Comparison of ENCODE assay signal across 7 mouse cellular contexts in the genomic region with DNA sequence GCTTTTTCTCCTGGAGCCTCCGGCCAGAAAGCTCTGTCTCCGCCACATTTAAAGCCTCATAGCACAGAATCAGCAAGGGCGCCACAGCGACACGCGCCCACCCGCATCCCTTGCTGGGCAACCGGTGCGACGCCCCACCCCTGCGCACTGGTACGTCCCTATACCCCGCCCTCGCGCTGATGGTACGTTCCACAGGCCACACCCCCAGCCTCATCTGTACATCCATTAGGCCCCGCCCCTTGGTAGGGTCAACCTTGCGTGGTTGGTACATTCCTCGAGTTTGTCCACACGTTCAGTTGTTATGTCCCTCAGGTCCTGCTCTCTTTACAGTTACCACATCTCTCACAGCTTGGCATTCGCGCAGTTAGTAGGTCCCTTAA. TPM values are rescaled to one million over a fixed set of nuclear protein-coding genes. Genes with fewer than 3 reads are reported as not detected.
A peak's percentile ranks its signal among the peaks of the same experiment; 100 is the strongest.
DNase-seq lines count a peak whose midpoint lies in the region; ATAC-seq and TF ChIP-seq lines count a peak whose summit lies in the region.

A gene (minus strand): TSS at position 148 of the 380 bp plus-strand sequence.
A gene (plus strand): TSS at position 298 of the 380 bp plus-strand sequence.

- no peak for TF ChIP-seq CTCF in intestine, postnatal 0 days (IDR thresholded peaks at IDR 0.05; ENCODE audit: low read depth)

- no peaks in the 10 kb centered on the region for H3K9me3 ChIP-seq in embryonic facial prominence, embryonic 11.5 days (replicated peaks; ENCODE audit: control insufficient read depth, low read length)
- H3K9me3 ChIP-seq in intestine, postnatal 0 days (ENCODE audit: control insufficient read depth) = no peaks in the 10 kb centered on the region

- H3K36me3 ChIP-seq in embryonic facial prominence, embryonic 11.5 days (replicated peaks; ENCODE audit: control insufficient read depth, insufficient read depth, low read depth, low read length) = no peaks in the 10 kb centered on the region; the same call in none of the 2 replicates
- H3K36me3 ChIP-seq in intestine, postnatal 0 days (ENCODE audit: control insufficient read depth, insufficient read depth) = peaks cover 17% of the 10 kb centered on the region

- peak within 1 kb of the TSS; percentile 79 for H3K4me2 ChIP-seq in embryonic facial prominence, embryonic 11.5 days (ENCODE audit: low read depth, low read length)
- H3K4me2 ChIP-seq in intestine, postnatal 0 days (replicated peaks; ENCODE audit: low read depth) = peak within 1 kb of the TSS; percentile 93

- intact Hi-C loops in left cerebral cortex, postnatal 25 days (cut with DNase I) = no loop called here

- peaks cover 3% of the 10 kb centered on the region for H3K4me1 ChIP-seq in embryonic facial prominence, embryonic 11.5 days (ENCODE audit: control insufficient read depth, insufficient read depth, low read length)
- no peaks in the 10 kb centered on the region for H3K4me1 ChIP-seq in intestine, postnatal 0 days (replicated peaks; ENCODE audit: control insufficient read depth, insufficient read depth, low read length)

- H3K4me3 ChIP-seq in embryonic facial prominence, embryonic 11.5 days (ENCODE audit: low read depth, low read length) = peak within 1 kb of the TSS; percentile 75
- H3K4me3 ChIP-seq in intestine, postnatal 0 days (ENCODE audit: low read depth, low read length) = peak within 1 kb of the TSS; percentile 59

- ATAC-seq in embryonic facial prominence, embryonic 11.5 days (replicated peaks; ENCODE audit: insufficient number of reproducible peaks, low FRiP score, low TSS enrichment, low read depth) = peak; percentile 76
- ATAC-seq in granulocyte monocyte progenitor cell, adult 5-6 weeks (replicated peaks; ENCODE audit: poor library complexity, severe bottlenecking) = peak; percentile 77
- ATAC-seq in intestine, postnatal 0 days = peak; percentile 80
- peak; percentile 76 for ATAC-seq in megakaryocyte-erythroid progenitor cell, adult 5-6 weeks (replicated peaks; ENCODE audit: low FRiP score, low TSS enrichment, poor library complexity, severe bottlenecking)

- DNase-seq in adrenal gland, postnatal 25 days = peak; percentile 95
- peak; percentile 96 for DNase-seq in embryonic facial prominence, embryonic 11.5 days (ENCODE audit: low spot score)
- peak; percentile 99 for DNase-seq in left cerebral cortex, postnatal 25 days (ENCODE audit: low spot score in 2 of 2)
- peak; percentile 98 for DNase-seq in right cerebral cortex, postnatal 4 days

- WGBS in embryonic facial prominence, embryonic 11.5 days = under 1% methylated on average over 22 of the region's 22 CpGs
- whole genome bisulfite sequencing in intestine, postnatal 0 days = under 1% methylated on average over 22 of the region's 22 CpGs

- peak within 1 kb of the TSS; percentile 67 for H3K9ac ChIP-seq in embryonic facial prominence, embryonic 11.5 days (replicated peaks; ENCODE audit: low read length)
- peak within 1 kb of the TSS; percentile 72 for H3K9ac ChIP-seq in intestine, postnatal 0 days (ENCODE audit: low read depth, low read length)

- H3K27ac ChIP-seq in embryonic facial prominence, embryonic 11.5 days (replicated peaks; ENCODE audit: low read depth, low read length) = peak within 1 kb of the TSS; percentile 1; the same call in 1 of the 2 replicates
- peak within 1 kb of the TSS; percentile 82 for H3K27ac ChIP-seq in intestine, postnatal 0 days (ENCODE audit: low read depth, low read length)

- no peaks in the 10 kb centered on the region for H3K27me3 ChIP-seq in embryonic facial prominence, embryonic 11.5 days (ENCODE audit: control insufficient read depth, insufficient read depth, low read length)
- H3K27me3 ChIP-seq in intestine, postnatal 0 days (replicated peaks; ENCODE audit: control insufficient read depth, insufficient read depth, low read length) = no peaks in the 10 kb centered on the region

RNA-seq across cellular contexts. Expression of the first gene that starts in this region (rescaled TPM):
- 15.9 and 17.5 TPM in 2 replicates for total RNA-seq in adrenal gland, postnatal 25 days (2021)
- 8.3 and 8.8 TPM in 2 replicates for polyA plus RNA-seq in embryonic facial prominence, embryonic 11.5 days (2014; fragmentation: Nextera tagmentation; extraction: Ambion mirVana)
- total RNA-seq in granulocyte monocyte progenitor cell, adult 5-6 weeks (2014; fragmentation: Nextera tagmentation) = 3.0 and 5.3 TPM in 2 replicates
- 1.8 and 3.9 TPM in 2 replicates for total RNA-seq in granulocyte monocyte progenitor cell, adult 5-6 weeks (2017)
- 6.1 and 7.5 TPM in 2 replicates for polyA plus RNA-seq in intestine, postnatal 0 days (2015; fragmentation: Nextera tagmentation; extraction: Ambion mirVana)
- total RNA-seq in left cerebral cortex, postnatal 25 days (2021) = 10 to 100 TPM; 31.4 to 32.6 TPM
- 9.9 and 11.8 TPM in 2 replicates for total RNA-seq in megakaryocyte-erythroid progenitor cell, adult 5-6 weeks (2014; fragmentation: Nextera tagmentation)
- 5.5 and 6.9 TPM in 2 replicates for total RNA-seq in megakaryocyte-erythroid progenitor cell, adult 5-6 weeks (2017)

RNA-seq across cellular contexts. Expression of the second gene that starts in this region (rescaled TPM):
- 50.5 and 54.7 TPM in 2 replicates for total RNA-seq in adrenal gland, postnatal 25 days (2021)
- polyA plus RNA-seq in embryonic facial prominence, embryonic 11.5 days (2014; fragmentation: Nextera tagmentation; extraction: Ambion mirVana) = 28.9 and 29.7 TPM in 2 replicates
- 21.5 and 27.9 TPM in 2 replicates for total RNA-seq in granulocyte monocyte progenitor cell, adult 5-6 weeks (2014; fragmentation: Nextera tagmentation)
- total RNA-seq in granulocyte monocyte progenitor cell, adult 5-6 weeks (2017) = 33.1 and 38.7 TPM in 2 replicates
- 19.9 and 20.9 TPM in 2 replicates for polyA plus RNA-seq in intestine, postnatal 0 days (2015; fragmentation: Nextera tagmentation; extraction: Ambion mirVana)
- 10 to 100 TPM; 38.7 to 39.6 TPM for total RNA-seq in left cerebral cortex, postnatal 25 days (2021)
- total RNA-seq in megakaryocyte-erythroid progenitor cell, adult 5-6 weeks (2014; fragmentation: Nextera tagmentation) = 28.3 and 41.7 TPM in 2 replicates
- 40.4 and 40.6 TPM in 2 replicates for total RNA-seq in megakaryocyte-erythroid progenitor cell, adult 5-6 weeks (2017)

Comparison
In these comparisons a context has a peak if more than half of its experiments do, and no peak if none do; other contexts are left out.
1. Peak in every context shown above with its lines: DNase-seq, ATAC-seq, H3K4me3 ChIP-seq and H3K27ac ChIP-seq.